Mouse (Mus musculus) heart, embryonic 16.5 days (tissue): ENCODE data around the gene Rps6kb2. TPM values are rescaled to one million over a fixed set of nuclear protein-coding genes. Genes with fewer than 3 reads are reported as not detected.

Experiments
- ATAC-seq: fragments of 200-750 bp; cut with Nextera tagmentation; replicated peaks from 2 replicates; pipeline ENCODE4 v1.8.0; 2017; ENCODE audit warnings: moderate number of reproducible peaks; ENCODE audit not compliant: insufficient read depth, low FRiP score; ENCODE audit errors: extremely low read depth
- H3K27ac ChIP-seq: fragments of 300-500 bp; sonication (generic); 2 replicates; pipeline ENCODE4 v1.5.1; 2014; ENCODE audit warnings: mild to moderate bottlenecking, low read length, control low read depth, moderate library complexity
- H3K27me3 ChIP-seq: fragments of 300-500 bp; sonication (generic); 2 replicates; pipeline ENCODE4 v1.6.1; 2014; ENCODE audit warnings: low read length, mixed read lengths; ENCODE audit not compliant: control insufficient read depth, insufficient read depth
- H3K36me3 ChIP-seq: fragments of 300-500 bp; sonication (generic); 2 replicates; pipeline ENCODE4 v1.6.1; 2014; ENCODE audit not compliant: control insufficient read depth, insufficient read depth
- H3K4me1 ChIP-seq: fragments of 300-500 bp; sonication (generic); 2 replicates; pipeline ENCODE4 v1.6.1; 2014; ENCODE audit warnings: low read length, mixed read lengths; ENCODE audit not compliant: control insufficient read depth, insufficient read depth
- H3K4me2 ChIP-seq: fragments of 300-500 bp; sonication (generic); 2 replicates; pipeline ENCODE4 v1.6.1; 2014; ENCODE audit warnings: low read depth, mild to moderate bottlenecking, control low read depth, low read length
- H3K4me3 ChIP-seq: fragments of 300-500 bp; sonication (generic); 2 replicates; pipeline ENCODE4 v1.5.1; 2014; ENCODE audit warnings: mild to moderate bottlenecking, control low read depth, low read length
- H3K9ac ChIP-seq: fragments of 300-500 bp; sonication (generic); 2 replicates; pipeline ENCODE4 v1.6.1; 2014; ENCODE audit warnings: low read length, control low read depth
- H3K9me3 ChIP-seq: fragments of 300-500 bp; sonication (generic); replicated peaks from 2 replicates; pipeline ENCODE4 v1.6.1; 2016; ENCODE audit warnings: low read length; ENCODE audit not compliant: control insufficient read depth
- WGBS: fragments of 180-500 bp; shearing (Covaris S2); extraction: QIAGEN DNeasy Blood & Tissue Kit; methylation state at CpG from one replicate; pipeline ENCODE4 v1.1.7; 2014; 5-methylcytosine and 5-hydroxymethylcytosine counted together
- polyA plus RNA-seq: library from polyadenylated mRNA; unstranded; fragments of >200 nt; fragmentation: Nextera tagmentation; extraction: Ambion mirVana; gene quantifications from 2 replicates; pipeline ENCODE4 v1.2.1, GENCODE M21; 2015

Gene Rps6kb2
- polyA plus RNA-seq, 1 experiment from 2014 or later: 48.7 TPM

GRCm38 (mm10) chr19:4191528-4192250, 28.5 kb upstream of the Rps6kb2 start, which contains the start of gene Ppp1ca:
Gene Ppp1ca (plus strand): TSS chr19:4192065.
- Histone ChIP-seq H3K27me3 (no peaks in the 10 kb centered on the region), H3K4me2 (peak within 1 kb of the TSS; percentile 98), H3K27ac (peak within 1 kb of the TSS; percentile 96), H3K4me1 (peaks cover 39% of the 10 kb centered on the region), H3K4me3 (peak within 1 kb of the TSS; percentile 95), H3K9ac (peak within 1 kb of the TSS; percentile 99), H3K36me3 (peaks cover 30% of the 10 kb centered on the region), H3K9me3 (no peaks in the 10 kb centered on the region)
- 5% methylated on average over 42 of the region's 47 CpGs for WGBS
- peak; percentile 92 for ATAC-seq

GRCm38 (mm10) chr19:4190831-4191334, 27.7 kb upstream of the Rps6kb2 start, which contains the start of gene Tbc1d10c:
Gene Tbc1d10c (minus strand): TSS chr19:4191284.
- ATAC-seq: no peak
- peaks cover 27% of the 10 kb centered on the region for H3K36me3 ChIP-seq
- WGBS: 39% methylated on average over 4 of the region's 4 CpGs
- no peaks in the 10 kb centered on the region for H3K27me3 ChIP-seq
- peak within 1 kb of the TSS; percentile 95 for H3K4me3 ChIP-seq
- peaks cover 41% of the 10 kb centered on the region for H3K4me1 ChIP-seq
- H3K4me2 ChIP-seq: peak within 1 kb of the TSS; percentile 98
- peak within 1 kb of the TSS; percentile 96 for H3K27ac ChIP-seq
- no peaks in the 10 kb centered on the region for H3K9me3 ChIP-seq
- peak within 1 kb of the TSS; percentile 99 for H3K9ac ChIP-seq

DNA sequence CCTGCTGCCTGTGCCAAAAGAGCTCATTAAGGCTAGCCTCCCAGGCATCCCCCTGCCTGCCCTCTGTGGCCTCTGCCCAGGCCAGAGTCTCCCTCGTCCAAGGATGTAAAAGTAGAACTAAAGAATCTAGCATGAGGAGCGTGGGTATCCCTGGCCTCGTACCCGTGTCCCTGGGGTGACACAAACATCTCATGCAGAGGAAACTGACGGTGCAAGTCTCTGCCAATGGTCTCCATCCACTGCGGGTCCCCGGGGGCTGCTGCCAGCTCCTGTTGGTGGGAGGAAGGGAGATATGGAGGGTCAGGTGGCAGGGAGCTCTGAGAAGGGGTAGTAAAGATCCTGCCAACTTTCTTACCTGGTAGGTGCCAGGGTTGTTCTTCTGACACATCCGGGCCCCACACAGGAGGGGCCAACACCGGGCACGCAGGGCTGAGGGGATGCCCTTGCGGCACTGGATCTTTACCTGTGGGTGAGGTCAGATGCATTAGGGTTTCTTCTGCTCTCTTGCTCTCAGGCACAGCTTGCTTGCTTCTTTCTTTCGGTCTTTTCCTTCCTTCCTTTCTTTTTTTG, 26.0 kb upstream of the Rps6kb2 start:
- Histone ChIP-seq H3K27me3 (no peaks in the 10 kb centered on the region), H3K9me3 (no peaks in the 10 kb centered on the region), H3K9ac (no peak overlapping the region), H3K4me3 (no peak overlapping the region), H3K4me1 (peaks cover 45% of the 10 kb centered on the region), H3K4me2 (no peak overlapping the region), H3K36me3 (peaks cover 10% of the 10 kb centered on the region), H3K27ac (no peak overlapping the region)
- ATAC-seq: no peak
- 84% methylated on average over 12 of the region's 12 CpGs for WGBS

- Histone ChIP-seq H3K27ac (peak overlapping the region; percentile 54), H3K4me1 (peaks cover 32% of the 10 kb centered on the region), H3K36me3 (no peaks in the 10 kb centered on the region), H3K9ac (peak overlapping the region; percentile 34; the same call in 1 of the 2 replicates), H3K4me2 (peak overlapping the region; percentile 18), H3K9me3 (no peaks in the 10 kb centered on the region), H3K4me3 (no peak overlapping the region), H3K27me3 (no peaks in the 10 kb centered on the region)
- 58% methylated on average over 3 of the region's 3 CpGs for WGBS
- no peak for ATAC-seq
These were observed 24.1 kb upstream of the Rps6kb2 start for GRCm38 (mm10) chr19:4187303-4187702.

GRCm38 (mm10) chr19:4184976-4185975, 22.1 kb upstream of the Rps6kb2 start:
- 44% methylated on average over 15 of the region's 15 CpGs for WGBS
- Histone ChIP-seq H3K4me2 (peak overlapping the region; percentile 22; the same call in 1 of the 2 replicates), H3K36me3 (no peaks in the 10 kb centered on the region), H3K4me1 (peaks cover 30% of the 10 kb centered on the region), H3K27ac (peak overlapping the region; percentile 77), H3K27me3 (no peaks in the 10 kb centered on the region), H3K4me3 (no peak overlapping the region), H3K9me3 (no peaks in the 10 kb centered on the region), H3K9ac (no peak overlapping the region)
- ATAC-seq: peak; percentile 67

- Histone ChIP-seq H3K9ac (no peak overlapping the region), H3K4me1 (peaks cover 30% of the 10 kb centered on the region), H3K4me3 (no peak overlapping the region), H3K9me3 (no peaks in the 10 kb centered on the region), H3K27me3 (no peaks in the 10 kb centered on the region), H3K36me3 (no peaks in the 10 kb centered on the region), H3K27ac (no peak overlapping the region), H3K4me2 (no peak overlapping the region)
- no peak for ATAC-seq
- WGBS: 80% methylated on average over 2 of the region's 2 CpGs
These were observed 20.5 kb upstream of the Rps6kb2 start for GRCm38 (mm10) chr19:4183689-4184088.

- Histone ChIP-seq H3K27me3 (no peaks in the 10 kb centered on the region), H3K4me3 (no peak overlapping the region), H3K9ac (no peak overlapping the region), H3K36me3 (no peaks in the 10 kb centered on the region), H3K27ac (no peak overlapping the region), H3K4me1 (peaks cover 20% of the 10 kb centered on the region), H3K4me2 (no peak overlapping the region), H3K9me3 (no peaks in the 10 kb centered on the region)
- ATAC-seq: no peak
- WGBS: 49% methylated on average over 3 of the region's 3 CpGs
These were observed 18.7 kb upstream of the Rps6kb2 start for GRCm38 (mm10) chr19:4181892-4182291.

DNA sequence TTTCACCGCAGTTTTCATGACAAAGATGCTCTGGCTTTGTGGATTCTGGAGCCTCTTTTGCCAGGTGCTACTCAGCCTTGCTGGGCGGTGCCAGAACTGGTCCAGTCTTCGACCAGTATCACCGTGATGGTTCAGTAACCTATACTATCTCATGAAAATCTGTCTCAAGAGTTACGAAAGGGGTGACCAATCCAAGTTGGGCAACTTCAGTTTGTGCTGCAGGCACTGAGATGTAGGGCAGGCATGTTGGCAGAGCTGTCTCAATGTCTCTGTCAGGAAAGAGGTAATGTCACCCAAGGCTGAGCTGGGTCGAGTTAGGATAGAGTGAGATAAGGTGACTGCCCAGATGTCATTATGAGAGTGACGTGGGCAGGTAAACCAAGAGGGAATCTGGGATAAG, 17.3 kb upstream of the Rps6kb2 start:
- 81% methylated on average over 7 of the region's 7 CpGs for WGBS
- no peaks in the 10 kb centered on the region for H3K9me3 ChIP-seq

More for the DNA sequence above, 17.3 kb upstream of the Rps6kb2 start:
- no peaks in the 10 kb centered on the region for H3K36me3 ChIP-seq
- no peak overlapping the region for H3K4me2 ChIP-seq
- no peaks in the 10 kb centered on the region for H3K27me3 ChIP-seq
- H3K27ac ChIP-seq: no peak overlapping the region
- no peak overlapping the region for H3K9ac ChIP-seq
- peaks cover 14% of the 10 kb centered on the region for H3K4me1 ChIP-seq
- no peak overlapping the region for H3K4me3 ChIP-seq
- ATAC-seq: no peak
